Mouse (Mus musculus) heart, postnatal 0 days (tissue): Measurements from ENCODE around the gene Syne4. TPM values are rescaled to one million over a fixed set of nuclear protein-coding genes. Genes with fewer than 3 reads are reported as not detected.

Experiments used
- ATAC-seq: fragments of 200-750 bp; cut with Nextera tagmentation; 2 replicates; pipeline ENCODE4 v1.8.0; 2017; ENCODE audit warnings: low read depth, moderate number of reproducible peaks, moderate library complexity; ENCODE audit not compliant: insufficient read depth
- DNase-seq: peaks from one replicate; pipeline ENCODE4 v3.0.0-alpha.2; 2016; ENCODE audit warnings: low spot score
- H3K27ac ChIP-seq: fragments of 300-500 bp; sonication (generic); 2 replicates; pipeline ENCODE4 v1.5.1; 2014; ENCODE audit warnings: low read depth, mild to moderate bottlenecking
- H3K27me3 ChIP-seq: fragments of 300-500 bp; sonication (generic); 2 replicates; pipeline ENCODE4 v1.6.1; 2014; ENCODE audit warnings: low read length, mixed read lengths; ENCODE audit not compliant: control insufficient read depth, insufficient read depth
- H3K36me3 ChIP-seq: fragments of 300-500 bp; sonication (generic); replicated peaks from 2 replicates; pipeline ENCODE4 v1.6.1; 2014; ENCODE audit warnings: low read length, mixed read lengths; ENCODE audit not compliant: control insufficient read depth, insufficient read depth
- H3K4me1 ChIP-seq: fragments of 300-500 bp; sonication (generic); 2 replicates; pipeline ENCODE4 v1.6.1; 2014; ENCODE audit warnings: antibody characterized with exemption; ENCODE audit not compliant: control insufficient read depth, insufficient read depth
- H3K4me2 ChIP-seq: fragments of 300-500 bp; sonication (generic); 2 replicates; pipeline ENCODE4 v1.6.1; 2014; ENCODE audit warnings: low read depth, mild to moderate bottlenecking, low read length, moderate library complexity
- H3K4me3 ChIP-seq: fragments of 300-500 bp; sonication (generic); 2 replicates; pipeline ENCODE4 v1.5.1; 2014; ENCODE audit warnings: low read depth, low read length
- H3K9ac ChIP-seq: fragments of 300-500 bp; sonication (generic); replicated peaks from 2 replicates; pipeline ENCODE4 v1.6.1; 2014; ENCODE audit warnings: low read depth, low read length, mixed read lengths
- H3K9me3 ChIP-seq: fragments of 300-500 bp; sonication (generic); replicated peaks from 2 replicates; pipeline ENCODE4 v1.6.1; 2016; ENCODE audit warnings: low read length; ENCODE audit not compliant: control insufficient read depth
- CTCF ChIP-seq: IDR thresholded peaks from 2 replicates; pipeline ENCODE4 v1.5.1; 2016; ENCODE audit warnings: antibody characterized with exemption, control low read depth, low read depth
- EP300 ChIP-seq: IDR thresholded peaks from 2 replicates; pipeline ENCODE4 v1.6.1; 2016; ENCODE audit warnings: antibody characterized with exemption, low read depth
- WGBS: fragments of 180-500 bp; shearing (Covaris S2); extraction: QIAGEN DNeasy Blood & Tissue Kit; methylation state at CpG from one replicate; pipeline ENCODE4 v1.1.7; 2014; 5-methylcytosine and 5-hydroxymethylcytosine counted together
- polyA plus RNA-seq: library from polyadenylated mRNA; unstranded; fragments of >200 nt; fragmentation: Nextera tagmentation; extraction: Ambion mirVana; gene quantifications from 2 replicates; pipeline ENCODE4 v1.2.1, GENCODE M21; 2015
- total RNA-seq: library from RNA; depleted of rRNA; stranded (reverse); fragments of >200 nt; gene quantifications from 2 replicates; pipeline ENCODE4 v1.2.3, GENCODE M21; 2014; ENCODE audit warnings: low replicate concordance

Syne4 gene
- total and polyA plus RNA-seq, 2 experiments from 2014 or later: 0.34 to 1.6 TPM

- Histone ChIP-seq H3K27ac (no peak overlapping the region), H3K27me3 (no peaks in the 10 kb centered on the region), H3K9ac (peak overlapping the region; percentile 78; the same call in 1 of the 2 replicates), H3K4me3 (peak overlapping the region; percentile 80), H3K4me2 (peak overlapping the region; percentile 84), H3K9me3 (no peaks in the 10 kb centered on the region), H3K4me1 (peaks cover 11% of the 10 kb centered on the region), H3K36me3 (no peaks in the 10 kb centered on the region)
- WGBS: 77% methylated on average over 2 of the region's 2 CpGs
- DNase-seq (no peak), ATAC-seq (no peak)
- TF ChIP-seq CTCF (no peak), EP300 (no peak)
Measured at GRCm38 (mm10) chr7:30320946-30321345, 6.3 kb downstream of the Syne4 start.

DNA sequence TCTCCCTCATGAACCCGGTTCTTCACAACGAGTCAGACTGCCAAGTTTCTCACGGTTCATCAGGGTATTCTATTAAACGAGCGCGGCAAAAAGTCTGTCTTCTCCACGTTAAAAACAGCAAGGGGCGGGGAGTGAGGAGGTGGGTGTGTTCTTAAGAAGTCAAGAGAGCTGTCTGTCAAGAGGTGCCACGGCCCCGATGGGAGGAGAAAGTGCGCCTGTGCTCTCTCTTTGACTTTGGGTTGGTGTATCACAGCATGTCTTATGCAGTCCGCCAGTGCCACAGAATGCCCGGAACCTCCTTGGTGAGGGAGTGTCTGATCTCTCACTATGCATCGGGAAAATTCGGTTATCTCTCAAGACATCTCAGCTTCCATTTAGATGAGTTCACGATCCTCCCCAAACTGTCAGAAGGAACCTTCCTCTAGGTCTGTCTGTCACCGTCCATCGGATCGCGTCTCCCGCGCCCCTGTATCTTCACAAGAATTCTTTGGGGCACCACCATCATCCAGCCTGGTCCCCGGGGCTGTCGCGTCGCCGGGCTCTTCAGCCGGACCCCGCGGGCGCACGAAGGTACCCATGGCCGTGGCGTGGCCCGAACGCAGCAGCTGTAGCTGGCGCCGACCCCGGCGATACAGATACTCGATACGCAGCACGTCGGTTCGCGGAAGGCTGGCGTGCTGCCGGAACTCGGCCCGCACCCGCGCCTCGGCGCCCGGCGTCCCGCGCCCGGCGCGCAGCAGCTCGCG, 7.1 kb downstream of the Syne4 start, which contains the start of gene E130208F15Rik:
TSS of gene E130208F15Rik (plus strand) at position 202 of the 746 bp plus-strand sequence.
- WGBS: under 1% methylated on average over 63 of the region's 63 CpGs
- no peaks in the 10 kb centered on the region for H3K27me3 ChIP-seq
- peak within 1 kb of the TSS; percentile 80 for H3K4me3 ChIP-seq
- TF ChIP-seq EP300 (no peak), CTCF (no peak)
- H3K4me1 ChIP-seq: peaks cover 11% of the 10 kb centered on the region
- H3K27ac ChIP-seq: peak within 1 kb of the TSS; percentile 91
- DNase-seq (peak; percentile 71), ATAC-seq (peak; percentile 40)
- H3K4me2 ChIP-seq: peak within 1 kb of the TSS; percentile 84
- no peaks in the 10 kb centered on the region for H3K9me3 ChIP-seq
- no peaks in the 10 kb centered on the region for H3K36me3 ChIP-seq
- H3K9ac ChIP-seq: peak within 1 kb of the TSS; percentile 78

- Histone ChIP-seq H3K9ac (peak overlapping the region; percentile 78), H3K9me3 (no peaks in the 10 kb centered on the region), H3K36me3 (no peaks in the 10 kb centered on the region), H3K4me3 (peak overlapping the region; percentile 80), H3K4me1 (peaks cover 11% of the 10 kb centered on the region), H3K4me2 (peak overlapping the region; percentile 84), H3K27me3 (no peaks in the 10 kb centered on the region), H3K27ac (peak overlapping the region; percentile 91)
- ATAC-seq (peak; percentile 99), DNase-seq (peak; percentile 98)
- WGBS: under 1% methylated on average over 20 of the region's 20 CpGs
- TF ChIP-seq EP300 (no peak), CTCF (no peak)
Measured at GRCm38 (mm10) chr7:30322285-30322667, 7.7 kb downstream of the Syne4 start.

GRCm38 (mm10) chr7:30322865-30323264, 8.3 kb downstream of the Syne4 start:
- peak overlapping the region; percentile 37; the same call in 1 of the 2 replicates for H3K9ac ChIP-seq
- peaks cover 11% of the 10 kb centered on the region for H3K4me1 ChIP-seq
- no peak for TF ChIP-seq CTCF
- TF ChIP-seq EP300: no peak
- H3K4me2 ChIP-seq: peak overlapping the region; percentile 84
- DNase-seq (no peak), ATAC-seq (no peak)
- H3K27me3 ChIP-seq: no peaks in the 10 kb centered on the region
- H3K9me3 ChIP-seq: no peaks in the 10 kb centered on the region
- H3K27ac ChIP-seq: peak overlapping the region; percentile 91
- 26% methylated on average over 6 of the region's 6 CpGs for WGBS
- H3K36me3 ChIP-seq: no peaks in the 10 kb centered on the region
- peak overlapping the region; percentile 80 for H3K4me3 ChIP-seq

DNA sequence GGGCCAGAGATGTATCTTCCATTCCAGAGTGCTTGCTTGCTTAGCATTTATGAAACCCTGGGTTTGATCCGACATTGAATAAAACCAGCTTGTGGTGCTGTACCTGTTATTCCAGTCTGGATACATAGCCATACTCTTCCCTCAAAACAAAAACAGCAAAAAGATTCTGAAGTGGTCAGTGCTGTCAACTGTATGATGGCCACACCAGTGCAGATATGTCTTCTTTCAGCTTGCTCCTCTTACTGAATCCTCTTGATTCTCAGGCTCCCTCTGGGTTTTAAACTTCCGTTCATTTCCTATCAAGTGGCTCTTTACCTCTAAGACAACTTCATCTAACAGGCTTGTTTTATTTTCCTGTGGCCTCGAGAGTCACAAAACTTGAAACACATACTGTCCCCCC, 9.2 kb downstream of the Syne4 start, which contains the start of gene Sdhaf1:
TSS of gene Sdhaf1 (minus strand) at position 101 of the 400 bp plus-strand sequence.
- 64% methylated on average over 3 of the region's 3 CpGs for WGBS
- DNase-seq: no peak
- Histone ChIP-seq H3K4me1 (peaks cover 11% of the 10 kb centered on the region), H3K27ac (peak within 1 kb of the TSS; percentile 91), H3K36me3 (no peaks in the 10 kb centered on the region), H3K4me2 (peak within 1 kb of the TSS; percentile 84), H3K4me3 (peak within 1 kb of the TSS; percentile 80), H3K9me3 (no peaks in the 10 kb centered on the region), H3K9ac (peak within 1 kb of the TSS; percentile 37; the same call in 1 of the 2 replicates), H3K27me3 (no peaks in the 10 kb centered on the region)
- TF ChIP-seq EP300: no peak
- no peak for TF ChIP-seq CTCF
- no peak for ATAC-seq
